Mouse (Mus musculus) layer of hippocampus, adult 18-20 months (tissue): ENCODE results near the gene Tk1. TPM values are rescaled to one million over a fixed set of nuclear protein-coding genes. Genes with fewer than 3 reads are reported as not detected.

Source experiments
- DNase-seq, 2 experiments: peaks; one replicate each; pipeline ENCODE4 v3.0.0; 2022; ENCODE audit warnings: low spot score in 2 of 2
- long read RNA-seq: library from polyadenylated mRNA; stranded (forward); transcript quantifications from one replicate; pipeline ENCODE4 v2.0.0, GENCODE M21; 2021
- total RNA-seq, 2 experiments: library from RNA; stranded (reverse); gene quantifications; 2 replicates each; pipeline ENCODE4 v1.2.3; 2021

Gene Tk1
- total RNA-seq, result under 1 TPM; 0.43 to 0.50 TPM
- long read RNA-seq, result 0 reads

GRCm38 (mm10) chr11:117825333-117826101, at the start of gene Tk1, which contains the start of gene Afmid:
Gene Tk1 (minus strand): TSS chr11:117826092.
Gene Afmid (plus strand): TSS chr11:117825924.
- peak in 1 of 2 experiments; percentile 31 for DNase-seq

DNA sequence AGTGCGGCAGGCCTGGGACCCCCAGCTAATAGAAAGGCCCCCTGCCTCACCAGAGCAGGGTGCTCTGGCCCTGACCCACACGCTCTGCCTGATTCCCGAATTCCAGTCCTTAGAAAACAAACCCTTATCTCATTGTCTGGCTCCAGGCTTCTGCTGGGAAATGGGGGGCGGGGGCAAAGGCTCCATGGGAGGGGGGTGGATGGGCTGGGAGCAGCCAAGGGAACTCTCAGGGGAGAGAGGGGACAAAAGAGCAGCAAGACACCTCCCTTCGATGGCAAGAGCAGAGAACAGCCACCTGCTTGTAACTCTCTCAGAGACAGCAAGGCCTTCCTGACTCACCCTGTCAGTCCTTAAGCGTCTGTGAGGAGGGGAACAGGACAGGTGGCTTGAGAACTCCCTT, 49.8 kb upstream of the Tk1 start:
- DNase-seq, result no peak

DNA sequence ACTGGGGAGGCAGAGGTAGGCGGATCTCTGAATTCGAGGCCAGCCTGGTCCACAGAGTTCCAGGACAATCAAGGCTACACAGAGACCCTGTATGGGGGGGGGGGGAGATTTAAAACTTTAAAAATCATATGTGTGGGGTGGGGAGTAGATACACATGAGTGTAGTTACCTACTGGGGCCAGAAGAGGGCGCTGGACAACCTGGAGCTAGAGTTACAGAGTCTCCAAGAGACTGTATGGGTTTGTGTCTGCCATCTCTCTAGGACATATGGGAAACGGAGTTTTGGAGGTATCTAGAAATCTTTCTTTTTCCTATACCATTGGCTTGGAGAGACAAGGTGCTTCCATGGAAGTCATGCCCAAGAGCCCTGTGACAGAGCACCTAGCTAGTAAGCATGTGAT, 48.5 kb upstream of the Tk1 start:
- DNase-seq, result no peak

DNA sequence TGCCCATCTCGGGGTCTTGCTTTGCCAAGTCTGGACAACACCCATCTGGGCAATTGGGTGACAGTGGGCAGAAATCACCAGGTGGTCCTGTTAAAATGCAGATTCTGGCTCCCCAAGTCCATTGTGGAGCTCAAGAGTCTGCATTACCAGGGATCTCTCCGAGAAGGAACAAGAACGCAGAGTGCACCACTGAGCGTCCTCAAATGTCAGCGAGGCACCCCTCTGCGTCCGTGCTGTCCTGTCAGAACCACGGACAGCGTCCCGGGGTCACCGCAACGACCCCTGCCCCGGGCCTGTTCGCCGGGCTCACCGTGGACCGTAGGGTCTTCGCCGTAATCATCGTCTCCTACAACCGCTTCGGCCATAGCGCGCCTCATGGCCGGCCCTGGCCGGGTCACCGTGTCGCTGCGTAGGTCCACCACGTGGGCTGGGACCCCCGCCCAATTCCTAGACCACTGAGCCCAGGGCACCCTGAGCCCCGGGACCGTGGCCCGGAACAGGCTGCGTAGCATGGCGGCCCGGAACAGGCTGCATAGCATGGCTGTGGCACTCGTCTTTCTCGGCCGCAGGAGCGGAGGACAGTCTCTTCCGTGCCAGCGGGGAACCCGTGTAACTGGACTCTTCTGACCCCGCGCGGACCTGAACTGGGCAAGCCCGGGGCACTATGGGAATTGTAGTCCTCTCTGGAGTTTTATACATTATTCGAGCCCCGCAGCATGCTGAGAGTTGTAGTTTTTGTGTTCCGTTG, 47.1 kb upstream of the Tk1 start, which contains the start of gene Tha1:
Gene Tha1 (minus strand): TSS at position 621 of the 748 bp plus-strand sequence.
- DNase-seq, result peak; percentile 66 to 84

DNA sequence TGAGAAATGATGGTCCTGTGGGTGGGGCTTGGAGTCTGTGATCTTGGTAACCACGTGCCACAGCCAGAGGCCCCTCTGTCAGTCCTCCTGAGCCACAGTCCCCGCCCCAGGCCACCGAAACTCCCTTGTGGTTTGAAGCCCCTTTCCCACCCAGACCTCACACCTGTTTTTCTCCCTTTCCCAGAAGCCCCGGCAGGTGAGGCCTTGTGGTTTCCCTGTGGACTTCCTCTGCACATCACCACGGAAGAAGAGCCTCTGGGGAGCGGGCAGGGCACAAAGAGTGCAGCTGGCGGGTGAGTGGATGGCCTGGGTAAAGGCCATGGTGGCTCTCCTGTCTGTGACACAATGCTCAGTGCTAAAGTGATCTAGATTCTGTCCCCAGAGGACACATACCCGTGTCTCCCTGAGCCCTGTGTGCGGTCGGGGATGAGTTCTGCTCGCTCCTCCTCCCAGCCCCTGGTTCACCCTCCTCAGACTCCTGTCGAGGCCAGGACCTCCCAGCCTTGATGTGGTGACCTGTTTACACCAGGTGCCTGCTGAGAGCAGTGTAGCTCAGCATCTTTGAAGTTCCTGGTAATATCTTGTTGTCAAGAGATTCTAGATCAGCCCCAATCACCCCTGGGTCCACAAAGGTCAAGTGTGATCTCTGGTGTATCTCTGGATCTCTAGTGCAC, 46.2 kb upstream of the Tk1 start:
- no peak for DNase-seq

GRCm38 (mm10) chr11:117871376-117871775, 45.5 kb upstream of the Tk1 start:
- DNase-seq, result no peak

GRCm38 (mm10) chr11:117870688-117871365, 44.9 kb upstream of the Tk1 start:
- peak; percentile 61 to 85 for DNase-seq

- DNase-seq, result no peak
Measured at GRCm38 (mm10) chr11:117865988-117866387, 40.1 kb upstream of the Tk1 start.

GRCm38 (mm10) chr11:117864805-117865204, 38.9 kb upstream of the Tk1 start:
- no peak for DNase-seq

DNA sequence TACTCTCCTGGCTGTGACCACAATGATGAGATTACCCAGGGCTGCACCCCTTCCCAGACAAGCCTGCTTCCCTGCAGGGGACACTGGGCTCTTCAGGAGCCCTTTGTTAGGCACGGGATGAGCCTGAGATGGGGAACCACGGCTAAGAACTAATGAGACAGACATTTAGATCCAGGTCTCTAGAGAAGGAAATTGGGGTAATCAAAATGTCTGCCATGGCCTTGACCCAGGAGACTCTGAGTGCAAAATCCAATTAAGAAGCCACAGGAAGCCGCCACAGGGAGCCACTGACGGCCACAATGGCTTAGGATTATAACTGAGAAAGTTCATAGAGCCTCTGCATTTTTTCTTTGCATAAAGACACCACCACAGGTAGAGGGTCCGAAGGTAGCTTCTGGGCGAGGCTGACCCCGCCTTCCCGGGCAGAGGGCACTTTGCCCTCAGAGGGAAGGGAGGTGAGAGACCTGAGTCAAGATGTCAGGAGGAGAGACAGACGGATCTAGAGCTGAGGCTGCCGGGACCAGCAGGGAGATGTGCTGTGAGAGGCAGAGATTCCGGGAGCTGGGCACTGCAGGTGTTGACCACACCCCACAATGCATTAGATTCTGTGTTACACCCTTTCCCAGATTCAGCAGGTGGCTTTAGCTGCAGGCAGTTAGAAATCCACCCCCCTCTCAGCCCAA, 37.4 kb upstream of the Tk1 start:
- no peak for DNase-seq

DNA sequence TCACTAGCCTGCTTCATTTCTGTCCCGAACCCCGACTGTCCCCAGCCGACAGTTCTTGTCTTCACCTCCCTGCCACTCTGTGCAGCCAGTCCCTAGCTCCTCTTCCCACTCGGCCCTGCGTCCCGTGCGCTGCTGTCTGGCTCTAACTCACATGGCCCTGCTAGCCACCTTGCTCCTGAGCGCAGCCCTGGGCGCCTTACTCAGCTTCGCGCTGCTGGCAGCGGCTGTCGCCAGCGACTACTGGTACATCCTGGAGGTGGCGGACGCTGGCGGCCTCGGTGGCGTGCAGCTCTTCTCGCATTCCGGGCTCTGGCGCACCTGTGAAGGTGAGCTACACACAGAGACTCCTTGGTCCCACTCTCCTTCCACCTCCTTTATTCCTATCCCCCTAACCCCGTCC, 34.7 kb upstream of the Tk1 start, which contains the start of gene Tmem235:
Gene Tmem235 (plus strand): TSS at position 152 of the 400 bp plus-strand sequence.
- no peak for DNase-seq

- DNase-seq, result no peak
Measured at GRCm38 (mm10) chr11:117858392-117858791, 32.5 kb upstream of the Tk1 start.

DNA sequence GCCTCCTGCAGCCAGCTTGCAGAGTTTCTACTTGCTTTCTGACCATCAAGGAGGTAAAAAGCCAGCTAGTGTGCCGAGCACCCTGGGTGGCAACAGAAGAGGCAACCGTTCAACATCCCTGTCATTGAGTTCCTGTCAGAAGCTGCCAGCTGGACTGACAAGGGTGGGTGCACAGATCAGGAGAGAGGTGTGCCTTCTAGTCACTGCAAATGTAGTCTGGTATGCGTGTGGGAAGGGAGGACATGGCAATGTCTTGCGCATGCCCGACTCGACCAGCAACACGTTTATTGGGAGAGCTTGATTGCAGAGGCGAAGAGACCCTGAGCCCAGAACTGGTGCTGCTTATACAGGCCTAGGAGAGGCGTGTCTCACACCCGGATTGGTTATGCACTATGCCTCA, 31.6 kb upstream of the Tk1 start:
- DNase-seq, result no peak

- DNase-seq, result no peak
Measured at GRCm38 (mm10) chr11:117855975-117856374, 30.1 kb upstream of the Tk1 start.

GRCm38 (mm10) chr11:117855360-117855759, 29.5 kb upstream of the Tk1 start:
- DNase-seq, result no peak

GRCm38 (mm10) chr11:117854241-117854640, 28.3 kb upstream of the Tk1 start:
- no peak for DNase-seq

DNA sequence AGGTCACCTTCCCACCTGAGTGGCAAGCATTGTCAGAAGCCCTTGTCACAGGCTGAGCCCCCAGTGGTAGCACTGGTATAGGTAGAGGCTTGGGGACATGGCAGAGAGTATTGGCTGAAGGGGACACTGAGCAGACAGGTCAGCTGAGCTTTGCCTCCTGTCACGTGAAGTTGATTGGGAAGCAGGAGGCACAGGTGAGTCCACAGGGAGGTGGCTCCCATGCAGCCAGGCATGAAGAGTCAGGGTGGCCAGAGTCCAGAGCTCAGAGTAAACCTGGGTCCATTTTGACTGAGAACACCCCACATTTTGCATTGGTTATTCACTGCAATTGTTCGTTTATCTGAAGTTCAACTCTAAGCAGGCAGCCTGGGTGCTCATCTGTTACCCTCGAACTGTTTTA, 27.0 kb upstream of the Tk1 start:
- no peak for DNase-seq

- DNase-seq, result peak; percentile 93 to 97
Measured at GRCm38 (mm10) chr11:117848985-117849671, 23.2 kb upstream of the Tk1 start, which contains the start of gene Birc5. Gene Birc5 (plus strand): TSS chr11:117849251.

DNA sequence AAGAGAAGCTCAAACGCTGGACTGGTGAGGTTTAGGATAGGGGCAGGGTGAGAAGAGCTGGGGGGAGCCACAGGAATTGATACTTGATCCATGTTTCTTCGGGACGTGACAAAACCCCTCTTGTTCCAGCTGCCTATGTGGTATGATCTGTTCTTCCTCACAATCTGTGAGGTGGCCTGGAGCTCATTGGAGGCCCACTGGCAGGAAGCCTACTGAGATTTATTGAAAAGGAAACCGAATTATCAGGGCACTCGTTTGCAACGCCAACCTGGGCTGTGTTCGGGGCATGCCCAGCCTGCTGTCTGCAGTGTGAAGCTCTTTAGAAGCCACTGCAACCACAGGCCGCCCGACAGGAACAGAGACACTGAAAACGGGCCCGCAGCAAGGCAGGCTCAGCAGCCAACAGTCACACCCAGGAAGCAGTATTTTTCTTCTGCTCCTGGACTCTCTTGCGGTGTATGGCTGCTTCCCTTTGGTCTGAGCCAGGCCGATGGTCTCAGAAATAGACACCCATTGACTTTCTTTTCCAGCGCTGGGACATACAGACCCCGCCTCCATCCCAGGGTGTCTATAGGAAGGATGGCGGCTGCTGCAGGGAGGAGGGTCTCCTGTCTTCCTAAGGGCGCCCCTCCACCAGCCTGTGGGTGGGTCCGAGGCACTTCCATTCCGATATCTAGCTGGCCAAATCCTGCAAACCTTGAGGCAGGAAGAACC, 22.5 kb upstream of the Tk1 start:
- peak in 1 of 2 experiments; percentile 45 for DNase-seq
